Mouse (Mus musculus) adrenal gland, postnatal 10 days (tissue): ENCODE measurements around the gene Isoc2a. TPM values are rescaled to one million over a fixed set of nuclear protein-coding genes. Genes with fewer than 3 reads are reported as not detected.

Experiments
- DNase-seq: peaks from one replicate; pipeline ENCODE4 v3.0.0; 2021; ENCODE audit warnings: mixed read lengths
- total RNA-seq, 2 experiments: library from RNA; stranded (reverse); gene quantifications; 2 replicates each; pipeline ENCODE4 v1.2.3; 2021

Isoc2a gene
- total RNA-seq, 2 experiments from 2014 or later: 52.8 to 56.8 TPM

GRCm38 (mm10) chr7:4940068-4940479, 63.1 kb downstream of the Isoc2a start:
- peak; percentile 91 for DNase-seq

GRCm38 (mm10) chr7:4942673-4943072, 65.7 kb downstream of the Isoc2a start:
- DNase-seq: no peak

- peak; percentile 95 for DNase-seq
Observed at GRCm38 (mm10) chr7:4943223-4943815, 66.4 kb downstream of the Isoc2a start.

Other genes starting within 250 kb of the Isoc2a start
- 10 to 100 TPM; 12.7 to 14.7 TPM for gene Tmem86b, start 245.7 kb upstream of the Isoc2a start, total RNA-seq
- gene Ppp6r1, start 218.1 kb upstream of the Isoc2a start, total RNA-seq: 10 to 100 TPM; 74.0 to 83.3 TPM
- gene Hspbp1, start 192.1 kb upstream of the Isoc2a start, total RNA-seq: 10 to 100 TPM; 36.1 to 36.7 TPM
- gene Brsk1, start 186.5 kb upstream of the Isoc2a start, total RNA-seq: 10 to 100 TPM in 1 of 2 experiments, 1 to 10 TPM in 1; 7.5 to 11.8 TPM
- under 1 TPM; 0.21 to 0.27 TPM for gene Tmem150b, start 151.9 kb upstream of the Isoc2a start, total RNA-seq
- 10 to 100 TPM; 54.5 to 98.2 TPM for gene Kmt5c, start 137.0 kb upstream of the Isoc2a start, total RNA-seq
- gene Cox6b2, start 124.1 kb upstream of the Isoc2a start, total RNA-seq: 10 to 100 TPM; 28.5 to 39.2 TPM
- gene Fam71e2, start 105.9 kb upstream of the Isoc2a start, total RNA-seq: not detected
- under 1 TPM; 0.12 to 0.18 TPM for gene Il11, start 94.3 kb upstream of the Isoc2a start, total RNA-seq
- gene Tmem190, start 94.2 kb upstream of the Isoc2a start, total RNA-seq: not detected
- gene Tmem238, start 87.5 kb upstream of the Isoc2a start, total RNA-seq: 10 to 100 TPM; 10.4 to 11.3 TPM
- 1,000 to 10,000 TPM; 1,057 to 1,113 TPM for gene Rpl28, start 84.3 kb upstream of the Isoc2a start, total RNA-seq
- gene Ube2s, start 64.6 kb upstream of the Isoc2a start, total RNA-seq: 100 to 1,000 TPM; 122 to 126 TPM
- 1 to 10 TPM; 1.3 to 3.1 TPM for gene Shisa7, start 32.5 kb upstream of the Isoc2a start, total RNA-seq
- 10 to 100 TPM in 1 of 2 experiments, 1 to 10 TPM in 1; 6.8 to 13.3 TPM for gene Isoc2b, start 6.9 kb upstream of the Isoc2a start, total RNA-seq
- gene Gm36210, start 29.4 kb downstream of the Isoc2a start, total RNA-seq: not detected
- gene Zfp628, start 38.1 kb downstream of the Isoc2a start, total RNA-seq: 10 to 100 TPM; 14.7 to 16.4 TPM
- gene Nat14, start 44.9 kb downstream of the Isoc2a start, total RNA-seq: 1 to 10 TPM; 5.5 to 8.5 TPM
- 1 to 10 TPM; 5.9 to 6.9 TPM for gene Ssc5d, start 48.6 kb downstream of the Isoc2a start, total RNA-seq
- gene Sbk2, start 87.3 kb downstream of the Isoc2a start, total RNA-seq: 1 to 10 TPM; 1.6 to 3.1 TPM
- under 1 TPM; 0.24 to 0.30 TPM for gene Sbk3, start 94.0 kb downstream of the Isoc2a start, total RNA-seq
- gene Zfp579, start 119.0 kb downstream of the Isoc2a start, total RNA-seq: 10 to 100 TPM; 16.0 to 19.9 TPM
- gene Zfp524, start 137.3 kb downstream of the Isoc2a start, total RNA-seq: 10 to 100 TPM; 12.6 to 13.2 TPM
- gene Fiz1, start 137.5 kb downstream of the Isoc2a start, total RNA-seq: 10 to 100 TPM; 24.4 to 27.7 TPM
- not detected for gene Gm44973, start 138.3 kb downstream of the Isoc2a start, total RNA-seq
- 10 to 100 TPM; 22.9 to 30.0 TPM for gene Zfp865, start 143.2 kb downstream of the Isoc2a start, total RNA-seq
- gene Ccdc106, start 143.4 kb downstream of the Isoc2a start, total RNA-seq: 1 to 10 TPM; 2.1 to 2.6 TPM
- not detected for gene 4632433K11Rik, start 157.0 kb downstream of the Isoc2a start, total RNA-seq
- gene Zfp784, start 161.3 kb downstream of the Isoc2a start, total RNA-seq: 1 to 10 TPM; 5.7 to 7.3 TPM
- gene Zfp580, start 174.4 kb downstream of the Isoc2a start, total RNA-seq: 10 to 100 TPM; 11.4 to 13.1 TPM
- 100 to 1,000 TPM; 142 to 161 TPM for gene U2af2, start 185.0 kb downstream of the Isoc2a start, total RNA-seq
- gene Epn1, start 203.1 kb downstream of the Isoc2a start, total RNA-seq: 100 to 1,000 TPM; 144 to 150 TPM
- gene Rfpl4, start 239.8 kb downstream of the Isoc2a start, total RNA-seq: not detected
- gene Rasl2-9, start 248.8 kb downstream of the Isoc2a start, total RNA-seq: 1 to 10 TPM; 2.2 to 3.1 TPM